Mouse (Mus musculus): ENCODE measurements at regions not wholly inside any gene's neighbourhood (a gene's known extent, or its start where the extent isn't known, plus 50 kb on each side); places are given as distances from the start of the nearest gene placed in this dataset.

DNA sequence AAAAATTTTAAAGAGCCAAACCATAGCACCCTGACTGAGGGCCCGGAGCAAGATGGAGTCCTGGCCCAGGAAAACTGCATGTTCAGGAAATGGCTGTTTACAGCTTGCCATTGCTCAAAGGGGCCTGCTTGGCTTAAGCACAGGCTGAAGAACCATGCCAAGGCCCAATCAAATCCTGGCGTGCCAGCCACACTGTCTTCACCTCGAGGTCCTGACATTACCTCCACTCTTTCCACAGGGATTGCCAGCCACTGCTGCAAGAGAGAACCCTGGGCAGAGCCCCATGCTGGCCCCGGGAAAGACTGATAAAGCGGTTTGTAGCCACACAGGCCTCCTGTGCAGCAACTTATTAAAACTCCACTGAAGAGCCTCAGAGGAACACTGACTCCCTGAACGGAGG is 199.6 kb downstream of the Cog6 start:
- DNase-seq (ENCODE audit: low read depth in 1 of 2, low spot score in 2 of 2) = no peak

DNA sequence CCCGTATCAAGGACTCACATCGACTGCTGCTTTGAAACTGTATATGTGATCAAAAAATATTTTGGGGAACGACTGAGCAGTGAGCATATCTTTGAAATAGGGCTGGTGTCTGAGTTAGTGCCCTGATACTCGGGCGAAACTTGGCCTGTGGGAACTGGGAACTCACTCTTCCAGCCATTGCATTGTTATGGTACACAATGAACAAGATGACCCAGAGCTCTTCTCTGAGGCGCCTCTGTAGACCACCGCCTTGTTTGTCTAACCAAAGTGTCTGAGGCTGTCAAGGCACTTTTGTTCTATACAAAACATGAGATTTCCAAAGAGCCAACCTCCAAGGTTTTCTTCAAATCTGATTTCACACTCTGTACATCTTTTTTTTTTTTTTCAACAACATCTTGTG is 201.5 kb downstream of the Cog6 start:
- DNase-seq (ENCODE audit: low read depth in 1 of 2, low spot score in 2 of 2) = no peak

DNA sequence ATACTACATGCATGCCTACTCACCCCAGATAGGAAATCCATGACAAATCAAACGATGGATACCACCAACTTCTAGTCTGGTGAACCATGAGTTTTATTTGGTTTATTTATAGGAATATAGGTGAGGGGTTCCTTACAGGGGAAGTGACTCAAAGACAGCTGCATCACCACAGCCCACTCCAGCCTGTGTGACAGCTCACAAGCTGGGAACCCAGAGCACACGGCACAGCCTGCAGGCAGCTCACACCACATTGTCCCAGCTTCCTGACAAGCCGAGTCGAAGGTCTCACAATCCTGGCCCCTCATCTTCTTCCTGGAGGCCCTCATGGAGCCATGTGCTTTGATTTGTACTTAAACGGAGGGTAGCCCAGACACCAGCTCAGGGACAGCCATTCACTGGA is 214.7 kb downstream of the Cog6 start:
- no peak for DNase-seq (ENCODE audit: low read depth in 1 of 2, low spot score in 2 of 2)

GRCm38 (mm10) chr3:52801446-52801845 is 215.6 kb downstream of the Cog6 start:
- no peak for DNase-seq (ENCODE audit: low read depth in 1 of 2, low spot score in 2 of 2)

- no peak for DNase-seq (ENCODE audit: low read depth in 1 of 2, low spot score in 2 of 2)
Measured at GRCm38 (mm10) chr3:52800673-52801072, 216.4 kb downstream of the Cog6 start.

DNA sequence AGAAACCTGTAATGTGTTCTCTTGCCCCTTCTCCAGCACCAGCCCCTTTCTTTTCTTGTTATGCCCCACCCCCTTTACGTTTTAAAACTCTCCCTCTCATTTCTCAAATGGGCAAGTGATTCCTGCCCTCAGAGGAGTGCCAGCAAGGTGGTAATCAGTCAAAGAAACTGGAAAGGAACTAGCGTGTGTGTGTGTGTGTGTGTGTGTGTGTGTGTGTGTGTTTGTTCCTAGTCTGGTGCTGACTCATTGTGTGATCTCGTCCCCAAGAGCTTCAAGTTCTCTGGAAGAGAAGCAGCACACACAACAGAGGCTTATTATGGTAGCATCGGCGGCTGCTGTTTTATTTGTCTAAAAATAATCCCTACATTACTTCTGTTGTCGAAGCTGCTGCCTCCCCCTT is 219.2 kb downstream of the Cog6 start:
- DNase-seq (ENCODE audit: low read depth in 1 of 2, low spot score in 2 of 2) = no peak

GRCm38 (mm10) chr3:52797164-52797563 is 219.9 kb downstream of the Cog6 start:
- DNase-seq (ENCODE audit: low read depth in 1 of 2, low spot score in 2 of 2) = no peak

DNA sequence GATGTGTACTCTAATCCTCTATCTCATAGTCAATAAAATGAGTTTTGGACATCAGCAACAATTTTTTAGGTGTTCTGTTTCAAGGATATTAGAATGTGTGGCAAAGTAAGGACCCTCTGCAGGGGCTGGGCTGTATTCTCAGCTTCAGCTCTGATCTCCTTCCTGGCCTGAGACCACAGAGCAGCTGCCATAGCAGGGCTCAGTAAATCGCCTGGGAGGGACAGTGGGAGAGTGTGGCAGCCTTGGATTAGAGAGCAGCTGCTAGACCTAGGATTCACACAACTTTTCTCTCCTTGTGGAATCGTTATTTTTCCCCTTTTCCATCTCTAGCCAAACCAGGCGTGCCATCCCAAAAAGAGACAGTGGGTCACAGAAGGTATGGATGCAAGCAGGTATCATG is 222.8 kb downstream of the Cog6 start:
- no peak for DNase-seq (ENCODE audit: low read depth in 1 of 2, low spot score in 2 of 2)

DNA sequence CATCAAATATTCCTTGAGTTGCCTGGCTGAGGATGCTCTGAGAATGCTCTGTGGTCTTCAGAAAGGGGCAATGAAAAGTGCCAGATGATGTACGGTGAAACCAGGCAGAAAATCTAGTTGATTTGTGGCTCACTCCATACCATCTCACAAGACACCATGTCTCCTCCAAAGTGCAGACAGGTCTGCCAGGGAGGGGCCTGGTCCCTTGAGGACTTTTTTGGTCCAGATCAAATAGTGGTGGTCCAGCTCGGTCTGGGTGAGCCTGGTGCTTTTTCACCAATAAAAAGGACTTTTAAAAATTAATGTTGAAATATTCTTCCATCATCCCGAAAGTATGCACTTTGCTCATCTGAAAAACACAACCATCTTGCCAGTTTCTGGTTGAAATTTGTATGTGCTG is 224.2 kb downstream of the Cog6 start:
- DNase-seq (ENCODE audit: low read depth in 1 of 2, low spot score in 2 of 2) = no peak

GRCm38 (mm10) chr3:52792121-52792520 is 224.9 kb downstream of the Cog6 start:
- DNase-seq (ENCODE audit: low read depth in 1 of 2, low spot score in 2 of 2) = no peak

GRCm38 (mm10) chr3:52790942-52791341 is 226.1 kb downstream of the Cog6 start:
- no peak for DNase-seq (ENCODE audit: low read depth in 1 of 2, low spot score in 2 of 2)

GRCm38 (mm10) chr3:52787964-52788760 is 228.9 kb downstream of the Cog6 start:
- DNase-seq (ENCODE audit: low read depth in 1 of 2, low spot score in 2 of 2) = no peak

- DNase-seq (ENCODE audit: low read depth in 1 of 2, low spot score in 2 of 2) = no peak
Measured at GRCm38 (mm10) chr3:52785595-52785994, 231.4 kb downstream of the Cog6 start.

GRCm38 (mm10) chr3:52784476-52784875 is 232.6 kb downstream of the Cog6 start:
- no peak for DNase-seq (ENCODE audit: low read depth in 1 of 2, low spot score in 2 of 2)

DNA sequence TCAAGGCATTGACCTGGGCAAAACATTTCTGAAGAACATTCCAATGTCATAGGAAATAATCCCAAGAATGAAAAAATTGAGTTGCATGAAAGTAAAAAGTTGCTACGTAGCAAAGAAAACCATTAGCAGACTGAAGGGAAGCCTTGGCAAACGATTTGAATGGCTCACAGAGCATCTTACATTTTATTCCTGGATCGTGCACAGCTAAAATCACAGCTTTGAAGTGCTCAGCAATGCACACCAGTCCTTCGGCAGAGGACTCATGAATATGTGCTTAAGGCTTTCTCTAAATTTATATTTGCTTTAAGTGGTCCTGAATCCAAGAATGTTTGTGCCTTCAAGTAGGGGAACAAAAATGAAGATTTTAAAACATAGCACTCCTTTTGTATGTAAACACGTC is 234.5 kb downstream of the Cog6 start:
- no peak for DNase-seq (ENCODE audit: low read depth in 1 of 2, low spot score in 2 of 2)

GRCm38 (mm10) chr3:52781521-52781920 is 235.5 kb downstream of the Cog6 start:
- DNase-seq (ENCODE audit: low read depth in 1 of 2, low spot score in 2 of 2) = no peak

DNA sequence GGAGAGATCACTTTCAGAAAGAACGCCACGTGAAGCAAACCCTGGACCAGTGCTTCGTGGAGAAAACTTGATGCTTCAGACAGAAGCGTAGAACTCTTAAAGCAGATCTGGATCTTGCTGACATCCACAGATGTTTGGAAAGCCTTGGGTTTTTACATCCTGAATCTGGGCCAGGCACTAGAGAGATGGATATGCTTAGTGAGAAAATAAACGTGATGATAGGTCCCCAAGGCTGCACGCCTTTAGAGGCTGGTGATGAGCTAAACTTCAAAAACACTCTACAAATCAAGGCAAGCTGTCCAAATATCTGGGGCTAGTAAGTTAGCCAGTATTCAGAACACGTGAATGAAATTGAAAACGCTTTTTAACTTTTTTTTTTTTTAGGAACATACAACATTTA is 236.7 kb downstream of the Cog6 start:
- DNase-seq (ENCODE audit: low read depth in 1 of 2, low spot score in 2 of 2) = no peak

- DNase-seq (ENCODE audit: low read depth in 1 of 2, low spot score in 2 of 2) = no peak
Measured at GRCm38 (mm10) chr3:52775875-52776274, 241.2 kb downstream of the Cog6 start.

DNA sequence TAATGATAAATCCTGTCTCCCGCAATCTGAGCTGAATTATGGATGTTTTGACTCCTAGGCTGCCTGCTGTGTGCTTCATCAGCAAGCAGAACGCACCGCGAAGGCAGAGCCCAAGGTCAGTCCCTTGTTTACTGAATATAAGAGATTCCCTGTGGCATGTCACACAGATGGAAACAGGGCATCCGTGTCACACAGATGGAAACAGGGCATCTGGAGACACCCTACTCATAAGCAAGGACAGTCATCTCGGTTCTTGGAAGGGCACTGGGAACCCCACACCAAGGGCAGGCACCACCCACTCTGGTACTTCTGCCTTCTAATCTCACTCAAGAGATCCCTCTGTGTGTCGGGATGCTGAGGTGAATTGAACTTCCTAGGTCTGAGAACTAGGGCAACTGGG is 241.9 kb downstream of the Cog6 start:
- DNase-seq (ENCODE audit: low read depth in 1 of 2, low spot score in 2 of 2) = no peak

GRCm38 (mm10) chr3:52774734-52775133 is 242.3 kb downstream of the Cog6 start:
- DNase-seq (ENCODE audit: low read depth in 1 of 2, low spot score in 2 of 2) = no peak

DNA sequence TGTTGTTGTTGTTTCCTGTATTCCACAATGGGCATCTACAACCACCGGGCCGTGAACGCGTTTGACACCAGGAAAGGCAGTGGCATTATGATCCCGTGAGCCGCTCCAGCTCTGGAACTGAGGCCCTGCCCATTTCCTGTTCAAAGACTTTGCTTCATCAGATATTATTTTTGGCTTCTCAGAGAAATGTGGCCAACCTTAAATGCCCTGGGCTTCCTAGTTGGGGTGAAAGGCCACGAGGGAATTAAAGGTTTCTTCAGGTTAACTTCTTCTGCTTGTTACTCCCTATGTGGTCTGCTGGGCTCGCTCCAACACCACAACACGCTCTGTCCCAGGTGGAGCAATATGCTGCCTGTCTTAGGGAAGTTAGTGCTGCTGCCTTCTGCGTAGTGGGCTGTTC is 249.8 kb downstream of the Cog6 start:
- DNase-seq (ENCODE audit: low read depth in 1 of 2, low spot score in 2 of 2) = no peak

GRCm38 (mm10) chr3:52766841-52767240 is 250.2 kb downstream of the Cog6 start:
- DNase-seq (ENCODE audit: low read depth in 1 of 2, low spot score in 2 of 2) = no peak

GRCm38 (mm10) chr3:52764166-52764565 is 252.9 kb downstream of the Cog6 start:
- DNase-seq (ENCODE audit: low read depth in 1 of 2, low spot score in 2 of 2) = no peak
